Mouse (Mus musculus) heart, adult 18-20 months (tissue): ENCODE results near the gene 3110009E18Rik. TPM values are rescaled to one million over a fixed set of nuclear protein-coding genes. Genes with fewer than 3 reads are reported as not detected.

Experiments
- DNase-seq, 2 experiments: peaks; one replicate each; pipeline ENCODE4 v3.0.0; 2021 to 2022; ENCODE audit warnings: mixed read lengths in 1 of 2
- long read RNA-seq, 2 experiments: library from polyadenylated mRNA; stranded (forward); transcript quantifications; one replicate each; pipeline ENCODE4 v2.0.0; 2021
- total RNA-seq, 2 experiments: library from RNA; stranded (reverse); gene quantifications; 2 replicates each; pipeline ENCODE4 v1.2.3; 2021

3110009E18Rik gene
- 1 to 10 TPM; 6.2 to 6.4 TPM for total RNA-seq
- long read RNA-seq, experiment 1, partial matches to known transcripts: 0 of 3 reads
- long read RNA-seq, experiment 1, other reads (novel, unspliced or antisense): 1 of 3 reads
- long read RNA-seq, experiment 2, partial matches to known transcripts: 0 of 1 reads
- long read RNA-seq, experiment 2, other reads (novel, unspliced or antisense): 0 of 1 reads

GRCm38 (mm10) chr1:120120969-120121811 is at the start of gene 3110009E18Rik, which contains the start of gene Dbi:
Gene 3110009E18Rik, plus strand, starts transcription at chr1:120121187.
Gene Dbi, minus strand, starts transcription at chr1:120121078.
- DNase-seq: peak; percentile 98 to 99

- peak; percentile 50 to 57 for DNase-seq
Observed at GRCm38 (mm10) chr1:120072900-120073299, 48.1 kb upstream of the 3110009E18Rik start.

GRCm38 (mm10) chr1:120073519-120074306 is 47.3 kb upstream of the 3110009E18Rik start, which contains the start of gene Tmem37:
Gene Tmem37, minus strand, starts transcription at chr1:120074074.
- peak; percentile 77 to 85 for DNase-seq

GRCm38 (mm10) chr1:120074307-120074702 is 46.7 kb upstream of the 3110009E18Rik start:
- DNase-seq: peak in 1 of 2 experiments; percentile 19

- DNase-seq: peak in 1 of 2 experiments; percentile 37
Observed at GRCm38 (mm10) chr1:120074931-120075330, 46.1 kb upstream of the 3110009E18Rik start.

GRCm38 (mm10) chr1:120075507-120075906 is 45.5 kb upstream of the 3110009E18Rik start:
- DNase-seq: peak; percentile 26 to 76

GRCm38 (mm10) chr1:120077746-120078410 is 43.1 kb upstream of the 3110009E18Rik start:
- no peak for DNase-seq

GRCm38 (mm10) chr1:120080632-120081031 is 40.4 kb upstream of the 3110009E18Rik start:
- DNase-seq: no peak

- DNase-seq: no peak
Observed at GRCm38 (mm10) chr1:120082957-120083585, 37.9 kb upstream of the 3110009E18Rik start.

GRCm38 (mm10) chr1:120083921-120084517 is 37.0 kb upstream of the 3110009E18Rik start:
- DNase-seq: no peak

GRCm38 (mm10) chr1:120085696-120086095 is 35.3 kb upstream of the 3110009E18Rik start:
- no peak for DNase-seq

- no peak for DNase-seq
Observed at GRCm38 (mm10) chr1:120086644-120087043, 34.3 kb upstream of the 3110009E18Rik start.

- no peak for DNase-seq
Observed at GRCm38 (mm10) chr1:120089180-120089579, 31.8 kb upstream of the 3110009E18Rik start.

- DNase-seq: peak; percentile 53 to 66
Observed at GRCm38 (mm10) chr1:120090880-120091570, 30.0 kb upstream of the 3110009E18Rik start.

- DNase-seq: peak; percentile 83 to 92
Observed at GRCm38 (mm10) chr1:120093482-120094134, 27.4 kb upstream of the 3110009E18Rik start.

- DNase-seq: no peak
Observed at GRCm38 (mm10) chr1:120094920-120095319, 26.1 kb upstream of the 3110009E18Rik start.

GRCm38 (mm10) chr1:120098327-120098726 is 22.7 kb upstream of the 3110009E18Rik start:
- peak; percentile 56 to 89 for DNase-seq

GRCm38 (mm10) chr1:120099483-120099882 is 21.5 kb upstream of the 3110009E18Rik start:
- DNase-seq: peak in 1 of 2 experiments; percentile 63

- DNase-seq: no peak
Observed at GRCm38 (mm10) chr1:120100456-120101226, 20.3 kb upstream of the 3110009E18Rik start.
